Mouse (Mus musculus) adrenal gland, adult 18-20 months (tissue): ENCODE data around the gene Dhrs11. TPM values are rescaled to one million over a fixed set of nuclear protein-coding genes. Genes with fewer than 3 reads are reported as not detected.
A peak's percentile ranks its signal among the peaks of the same experiment; 100 is the strongest.

Experiments
- DNase-seq, 2 experiments: peaks; one replicate each; pipeline ENCODE4 v3.0.0; 2021 to 2022; ENCODE audit warnings: low spot score in 2 of 2
- total RNA-seq, 2 experiments: library from RNA; stranded (reverse); gene quantifications; 1 replicate in 1 of 2; 2 replicates in 1 of 2; pipeline ENCODE4 v1.2.3; 2021

Gene Dhrs11
- total RNA-seq, 2 experiments from 2014 or later = 41.5 to 53.6 TPM

DNA sequence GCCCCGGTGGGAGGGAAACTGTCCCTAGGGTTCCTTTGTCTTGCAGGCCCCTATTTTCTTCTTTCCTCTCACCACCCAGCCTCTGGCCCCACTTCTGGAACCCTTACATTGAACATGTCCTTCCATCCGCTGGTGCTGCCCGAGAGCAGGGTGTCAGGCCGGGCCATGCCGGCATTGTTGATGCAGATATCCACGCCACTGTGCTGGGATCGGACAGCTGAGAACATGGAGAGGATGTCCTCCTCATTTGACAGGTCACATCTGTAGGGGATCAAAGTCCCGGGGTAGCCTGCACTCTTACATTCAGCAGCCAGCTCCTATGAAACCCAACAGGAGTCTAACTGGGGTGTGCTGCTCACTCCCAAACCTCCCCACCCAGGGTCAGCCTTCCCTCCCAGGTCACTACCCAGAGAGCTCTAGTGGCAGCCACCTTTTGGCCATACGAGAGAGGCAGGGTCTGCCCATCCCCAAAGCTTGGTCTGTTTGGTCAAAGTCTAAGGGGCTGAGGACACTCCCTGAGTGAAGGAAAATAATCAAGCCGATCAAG lies 3.5 kb downstream of the Dhrs11 start:
- no peak for DNase-seq

DNA sequence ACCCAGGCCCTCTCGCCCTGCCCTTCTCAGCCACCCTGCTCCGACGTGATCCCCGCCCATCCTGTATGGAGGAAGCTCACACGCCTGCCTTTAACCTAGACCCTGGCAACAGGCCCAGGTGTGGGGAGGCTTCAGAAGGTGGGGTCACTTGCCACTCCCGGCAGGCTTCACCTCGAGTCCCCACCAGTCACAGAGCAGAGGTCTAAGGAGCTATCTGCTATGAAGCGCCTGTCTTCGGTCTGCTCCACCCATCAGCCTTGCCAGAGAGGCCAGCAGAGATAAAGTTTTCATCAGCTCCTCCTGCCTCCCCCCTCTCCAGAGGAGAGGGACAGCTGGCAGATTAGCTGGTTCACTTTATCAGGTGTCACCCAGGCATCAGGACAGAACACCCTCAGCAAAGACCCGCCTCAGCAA lies 5.3 kb downstream of the Dhrs11 start:
- DNase-seq = peak in 1 of 2 experiments; percentile 18

DNA sequence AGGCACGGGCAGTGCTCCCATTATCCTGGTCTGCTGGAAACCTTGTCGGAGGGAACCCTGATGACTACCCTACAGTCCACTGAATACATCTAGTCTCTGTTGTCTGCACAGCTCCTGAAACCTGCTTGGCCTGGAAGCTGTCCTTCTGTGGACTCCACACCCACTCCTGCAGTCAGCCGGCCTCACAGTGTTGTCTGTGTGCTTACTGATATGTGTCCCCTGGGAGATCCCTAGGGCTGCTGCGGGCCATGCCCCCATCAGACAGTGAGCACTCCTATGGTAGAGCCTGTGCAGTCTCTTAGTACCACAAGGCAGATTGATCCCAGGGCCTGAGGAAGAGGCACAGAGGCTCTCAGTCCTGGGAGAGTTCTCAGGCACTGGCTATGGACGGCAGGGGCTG lies 6.3 kb downstream of the Dhrs11 start:
- no peak for DNase-seq

DNA sequence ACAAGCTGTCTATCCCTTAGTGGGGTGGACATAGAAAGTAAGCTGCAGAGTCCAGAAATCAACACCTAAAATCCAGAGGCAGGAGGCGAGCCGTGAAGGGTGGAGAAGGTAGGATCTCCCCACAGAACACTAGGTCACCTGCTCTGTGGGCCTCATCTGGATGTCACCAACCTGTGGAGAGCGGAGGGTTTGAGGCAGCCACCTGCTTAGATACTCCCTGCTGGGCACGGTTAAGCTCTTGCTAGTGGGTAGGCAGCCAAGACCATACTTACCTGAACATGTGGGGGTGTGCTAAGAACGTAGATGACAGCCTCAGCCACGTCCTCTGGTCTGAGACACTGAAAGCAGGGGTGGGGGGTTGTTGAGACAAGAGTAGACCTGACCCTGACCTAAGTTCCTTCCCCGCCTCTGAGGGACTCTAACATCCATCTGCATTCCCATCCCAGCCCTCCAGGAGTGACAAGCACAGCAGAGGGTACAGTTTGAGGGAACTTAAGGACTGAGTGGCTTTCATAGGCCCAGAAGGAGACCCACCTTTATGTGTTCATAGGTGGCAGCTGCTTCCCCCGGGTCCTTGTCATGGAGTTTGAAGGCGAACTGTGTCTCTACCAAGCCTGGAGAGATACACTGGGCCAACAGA lies 7.5 kb downstream of the Dhrs11 start:
- DNase-seq = no peak

DNA sequence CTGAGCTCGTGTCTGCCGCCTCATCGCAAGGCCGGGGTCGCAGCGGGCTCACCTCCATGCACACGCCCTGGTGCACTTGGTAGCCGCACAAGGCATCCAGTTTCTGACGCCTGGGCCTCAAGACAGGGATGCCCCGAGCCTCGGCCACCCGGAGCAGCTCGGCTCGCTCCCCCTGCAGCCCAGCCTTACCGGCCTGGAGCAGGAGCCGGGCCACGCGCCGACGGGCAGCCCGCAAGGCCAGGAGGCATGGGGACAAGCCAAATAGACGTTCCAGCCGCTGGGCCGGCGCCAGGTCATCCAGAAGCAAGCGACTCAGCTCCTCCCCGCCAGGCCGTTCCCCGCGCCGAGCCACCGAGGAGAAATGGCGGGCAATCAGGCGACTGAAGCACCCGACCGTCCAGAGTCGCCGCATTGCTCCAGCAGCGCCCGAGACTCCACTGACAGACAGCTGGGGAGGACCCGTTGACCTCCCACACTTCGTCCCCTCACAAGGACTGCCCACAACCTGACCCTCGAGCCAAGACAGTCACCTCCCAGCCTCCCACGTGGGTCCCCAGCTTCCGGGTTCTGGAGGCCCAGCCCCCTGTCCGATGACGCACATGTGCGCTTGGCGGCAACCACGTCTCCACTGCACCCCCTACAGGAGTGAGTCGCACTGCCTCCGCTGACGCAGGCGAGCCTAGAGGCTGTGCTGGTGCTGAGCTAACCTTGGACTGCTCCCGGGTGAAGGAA lies 9.7 kb downstream of the Dhrs11 start, which contains the start of gene Mrm1:
Gene Mrm1 (minus strand): TSS at position 555 of the 732 bp plus-strand sequence.
- DNase-seq = peak; percentile 95

DNA sequence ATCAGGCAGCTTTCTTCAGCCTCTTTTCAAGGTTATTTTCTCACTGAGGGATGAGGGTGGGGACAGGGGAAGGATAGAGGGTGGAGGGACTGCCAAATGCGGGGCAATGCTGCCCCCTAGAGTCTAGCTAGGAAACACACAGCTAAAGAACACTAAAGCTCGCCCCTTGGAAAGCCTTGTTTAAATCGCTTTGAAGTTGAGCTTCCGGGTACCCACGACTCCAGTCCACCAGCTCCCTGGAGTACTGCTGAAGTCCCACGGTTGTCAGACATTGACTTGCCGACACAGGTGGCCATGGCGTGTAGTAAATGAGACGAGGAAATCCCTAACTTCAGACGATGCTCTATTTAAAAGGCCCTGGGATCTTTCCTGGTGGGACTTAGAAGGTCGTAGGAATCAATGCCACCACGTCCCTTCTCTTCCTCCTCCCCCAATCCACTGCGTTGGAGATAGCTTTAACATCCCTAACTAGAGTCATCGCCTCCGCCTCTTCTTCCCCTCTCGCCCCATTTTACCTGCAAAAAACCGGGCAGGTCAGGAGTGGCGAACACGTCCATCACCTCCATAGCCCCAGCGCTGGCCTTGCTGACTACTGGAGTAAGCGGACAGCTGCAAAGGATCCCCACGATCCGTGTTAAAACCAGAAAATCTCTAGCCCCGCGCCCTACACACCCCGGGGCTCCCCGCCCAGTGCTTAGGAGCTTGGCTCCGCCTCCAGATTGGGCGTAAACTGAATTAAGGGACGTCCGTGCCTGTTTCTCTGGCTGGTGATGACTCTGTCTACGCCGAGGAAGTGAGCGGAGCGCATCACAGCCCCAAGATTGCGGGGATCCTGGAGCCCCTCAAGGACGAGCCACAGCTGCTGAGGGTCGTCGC lies 10.5 kb downstream of the Dhrs11 start:
- DNase-seq = peak; percentile 76 to 79

DNA sequence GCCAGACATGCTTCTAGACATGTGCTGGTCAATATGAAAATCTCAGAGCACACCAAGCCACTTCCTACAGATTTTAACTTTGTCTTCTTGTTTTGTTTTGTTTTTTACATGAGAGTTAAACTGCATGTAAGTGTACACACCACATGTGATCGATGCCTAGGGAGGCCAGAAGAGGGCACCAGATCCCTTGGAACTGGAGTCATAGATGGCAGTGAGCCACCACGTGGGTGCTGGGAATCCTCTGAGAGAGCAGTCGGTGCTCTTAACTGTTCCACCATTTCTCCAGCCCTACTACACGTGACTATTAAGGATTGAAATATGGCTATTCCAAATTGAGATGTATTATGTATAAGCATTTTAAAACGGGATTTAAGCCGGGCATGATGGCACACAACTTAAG lies 11.4 kb downstream of the Dhrs11 start:
- DNase-seq = no peak

DNA sequence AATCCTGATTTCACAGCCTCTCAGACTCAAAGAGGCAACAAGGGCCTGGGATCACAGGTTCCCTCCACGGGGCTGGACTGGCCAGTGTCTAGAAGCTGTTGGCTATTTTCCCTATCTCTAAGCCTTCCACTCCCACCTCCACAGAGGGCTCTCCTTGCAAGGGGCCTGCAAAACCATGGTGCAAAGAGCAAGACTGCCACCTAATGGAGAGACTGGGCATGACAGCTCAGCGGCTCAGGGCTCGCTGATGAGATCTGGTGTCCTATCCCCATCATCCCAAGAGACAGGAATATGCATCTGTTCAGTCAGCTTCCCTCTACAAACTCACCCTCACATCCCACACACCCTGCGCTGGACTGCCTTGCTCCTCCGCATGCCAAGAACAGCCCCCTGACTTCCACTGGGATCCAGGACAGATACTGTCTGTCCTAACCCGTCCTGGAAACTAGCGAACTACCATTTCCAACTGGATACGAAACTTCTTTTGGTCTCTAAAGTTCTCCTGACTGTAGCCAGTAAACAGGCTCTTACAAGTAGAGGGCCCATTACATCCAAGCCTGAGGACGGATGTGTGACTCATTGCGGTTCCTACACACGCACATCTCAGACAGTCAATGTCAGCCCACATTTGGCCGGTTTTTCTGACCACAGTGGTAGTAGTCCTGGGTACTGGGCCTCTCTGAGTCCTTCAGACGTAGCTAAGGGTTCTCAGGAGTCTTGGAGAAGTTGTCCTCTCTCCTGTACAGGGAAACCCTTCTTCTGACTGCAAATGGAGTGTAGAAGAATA lies 14.9 kb downstream of the Dhrs11 start:
- DNase-seq = peak; percentile 61 to 74

DNA sequence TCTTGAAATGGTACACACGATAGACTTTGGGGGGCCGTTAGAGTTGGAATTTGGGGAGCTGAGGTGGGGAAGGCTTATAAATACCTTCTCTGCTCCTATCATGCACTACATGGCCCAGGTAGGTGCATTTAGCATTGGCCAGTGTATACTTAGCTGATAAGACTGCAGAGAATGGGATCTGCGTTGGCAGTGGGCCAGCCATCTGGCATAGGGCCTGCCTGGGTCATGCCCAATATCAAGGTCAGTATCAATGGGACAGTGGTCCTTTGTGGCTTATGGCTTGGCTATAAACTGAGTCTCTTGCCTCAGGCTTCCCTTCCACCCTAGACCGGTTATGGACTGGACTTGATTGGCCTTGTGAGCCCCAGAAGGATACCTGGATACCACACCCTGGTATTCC lies 24.4 kb downstream of the Dhrs11 start:
- no peak for DNase-seq

DNA sequence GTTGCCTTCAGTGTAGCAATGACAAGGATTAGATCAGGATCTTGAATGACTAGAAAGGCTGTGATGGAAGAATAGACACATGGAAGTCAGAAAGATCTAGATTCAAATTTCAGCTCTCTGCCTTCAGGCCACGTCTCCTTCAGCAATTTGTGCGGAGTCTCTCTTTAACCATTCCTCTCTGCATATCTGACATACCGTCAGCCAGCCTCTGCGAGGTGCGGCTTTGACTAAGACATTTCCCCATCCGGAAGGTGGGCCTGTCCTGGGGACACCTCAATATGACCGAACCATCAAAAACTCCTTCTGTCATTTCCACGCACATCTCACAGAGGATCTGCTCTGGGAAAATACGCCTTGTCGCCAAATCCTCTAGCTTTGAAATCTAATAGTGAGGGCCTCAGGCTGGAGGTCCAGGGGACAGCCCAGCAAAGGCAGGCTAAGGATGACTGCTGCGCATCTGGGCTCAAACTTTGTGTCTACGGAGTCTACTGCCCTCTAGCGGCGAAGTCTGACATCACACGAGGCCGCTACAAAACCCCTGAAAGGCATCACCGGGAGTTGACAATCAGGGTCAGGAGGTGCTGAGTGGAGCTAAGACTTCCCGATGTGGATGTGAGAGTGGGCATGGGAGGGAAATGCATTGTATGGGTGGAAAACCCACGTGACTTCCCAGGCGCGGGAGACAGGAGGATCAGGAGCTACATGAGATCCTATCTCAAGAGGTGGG lies 31.0 kb downstream of the Dhrs11 start:
- DNase-seq = peak; percentile 70 to 76

DNA sequence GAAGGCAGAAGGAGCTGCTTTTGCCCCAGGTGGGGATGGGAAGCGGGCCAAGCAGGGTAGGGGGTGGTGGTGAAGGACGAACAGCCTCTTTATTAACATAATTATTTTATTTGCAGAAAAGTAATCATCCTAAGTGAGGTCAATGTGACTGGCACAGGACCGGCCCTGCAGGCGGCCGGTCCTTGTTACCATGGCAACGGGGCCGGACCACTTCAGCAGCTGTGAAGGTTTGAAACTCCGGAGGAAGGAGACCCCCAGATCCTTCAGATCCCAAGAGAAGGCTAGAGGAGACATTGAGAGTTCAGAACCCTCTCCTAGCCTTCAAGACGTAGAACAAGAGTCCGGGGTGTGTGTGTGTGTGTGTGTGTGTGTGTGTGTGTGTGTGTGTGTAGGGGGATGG lies 31.8 kb downstream of the Dhrs11 start:
- DNase-seq = no peak

DNA sequence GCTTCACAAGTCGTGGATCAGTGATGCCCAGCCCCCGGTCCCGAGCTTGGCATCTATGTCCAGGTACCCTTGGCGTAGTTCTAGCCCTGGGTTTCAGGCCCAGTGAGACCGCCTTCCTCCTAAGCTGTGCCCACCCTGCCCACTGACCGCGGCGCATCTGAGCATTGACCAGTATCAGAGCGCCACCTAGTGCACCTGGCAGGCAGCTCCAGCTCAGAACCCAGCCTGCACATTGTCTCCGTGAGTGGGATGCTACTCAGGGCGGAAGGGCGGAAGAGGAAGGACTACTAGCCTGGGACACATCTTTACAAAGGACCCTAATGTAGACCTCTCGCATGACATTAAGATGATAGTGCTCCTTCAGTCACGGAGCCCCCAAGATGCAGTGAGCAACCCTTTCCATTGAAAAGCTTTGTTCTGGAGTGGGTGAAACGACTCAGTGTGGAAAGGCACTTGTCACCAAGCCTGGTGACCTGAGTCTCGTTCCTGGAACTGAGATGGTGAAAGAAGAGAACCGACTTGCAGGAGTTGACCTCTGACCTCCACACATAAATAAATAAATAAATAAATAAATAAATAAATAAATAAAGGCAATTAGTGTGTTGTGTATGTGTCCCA lies 34.2 kb downstream of the Dhrs11 start:
- DNase-seq = peak; percentile 63 to 65

DNA sequence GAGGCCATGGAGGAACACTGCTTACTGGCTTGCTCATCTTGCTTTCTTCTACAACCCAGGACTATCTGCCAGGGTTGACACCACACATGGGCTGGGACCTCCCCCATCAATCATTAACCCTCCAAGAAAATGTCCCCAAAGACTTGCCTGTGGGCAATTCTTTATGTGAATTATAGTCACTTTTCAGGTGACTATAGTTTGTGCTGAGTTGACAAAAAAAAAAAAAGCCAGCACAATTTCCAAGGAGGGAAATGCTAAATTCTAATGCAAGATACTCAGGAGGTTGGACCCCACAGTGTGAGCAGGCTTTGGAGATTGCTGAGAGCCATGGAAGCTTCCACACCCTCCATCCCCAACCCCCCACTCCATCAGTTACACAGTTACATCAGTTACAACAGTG lies 35.2 kb downstream of the Dhrs11 start:
- no peak for DNase-seq

DNA sequence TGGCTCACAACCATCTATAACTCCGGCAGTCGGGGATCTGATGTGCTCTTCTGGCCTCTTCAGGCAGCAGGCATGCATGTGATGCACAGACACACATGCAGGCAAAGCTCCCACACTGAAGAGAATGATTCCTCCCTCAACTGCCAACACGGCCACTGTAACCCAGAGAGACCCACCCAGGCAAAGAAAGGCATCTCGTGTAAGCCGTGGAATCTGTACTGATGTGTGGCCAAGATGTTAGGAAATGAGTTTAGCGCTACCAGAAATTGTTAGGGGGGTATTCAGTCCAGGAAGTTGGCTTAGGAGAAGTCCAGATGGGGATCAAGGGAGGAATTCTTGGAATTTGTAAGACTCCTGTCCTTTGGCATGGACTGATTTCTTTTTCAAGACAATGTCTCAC lies 38.4 kb downstream of the Dhrs11 start:
- no peak for DNase-seq

DNA sequence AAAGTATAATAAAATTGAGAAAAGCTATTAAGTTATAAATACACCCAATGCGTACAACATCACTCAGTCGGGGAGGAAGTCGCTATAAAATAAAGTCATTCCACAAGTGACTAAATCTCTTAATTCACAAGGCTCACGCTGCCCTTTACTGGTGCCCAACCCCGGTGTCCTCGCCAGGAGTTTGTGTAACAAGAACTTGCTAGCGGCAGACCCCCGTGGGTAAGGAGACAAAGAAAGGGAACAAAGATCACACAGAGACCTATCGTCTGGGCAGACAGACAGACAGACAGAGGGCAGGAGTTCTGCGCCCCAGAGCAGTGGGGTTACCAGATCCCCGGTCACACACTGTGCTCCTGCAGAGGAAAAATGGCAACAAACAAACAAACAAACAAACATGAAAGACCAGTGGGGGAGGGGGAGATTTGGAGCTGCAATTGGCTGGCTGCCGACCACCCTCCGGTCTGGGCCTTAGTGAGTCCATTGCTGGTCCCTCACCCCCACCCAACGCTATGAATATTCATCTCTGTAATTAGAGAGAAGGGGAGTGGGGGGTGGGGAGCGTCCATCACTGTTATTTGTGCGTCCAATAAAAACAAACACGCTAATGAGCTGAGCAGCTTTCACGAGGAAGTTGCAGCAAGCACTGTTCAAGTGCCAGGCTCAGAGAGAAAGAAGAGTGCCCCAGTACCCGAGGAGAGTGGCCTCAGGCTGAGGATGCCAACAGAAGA lies 48.5 kb downstream of the Dhrs11 start:
- DNase-seq = no peak

DNA sequence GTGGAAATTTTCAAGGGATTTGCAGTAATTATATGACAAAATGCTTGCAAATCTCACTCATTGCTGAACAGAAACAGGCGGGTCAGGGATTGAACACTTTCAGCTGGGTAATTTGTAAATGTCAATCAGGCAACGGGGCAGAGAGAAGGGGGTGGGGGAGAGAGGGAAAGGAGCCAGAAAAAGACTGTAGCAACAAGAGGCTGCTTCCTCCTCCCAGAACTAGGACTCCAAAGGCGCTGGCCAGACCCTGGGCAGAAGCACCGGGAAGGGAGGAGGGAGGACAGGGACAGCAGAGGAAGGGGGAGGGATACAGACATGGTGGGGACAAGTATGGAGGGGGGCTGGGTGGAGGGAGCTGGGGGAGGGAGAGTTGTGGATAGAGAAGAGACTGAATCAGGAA lies 53.2 kb downstream of the Dhrs11 start:
- no peak for DNase-seq

DNA sequence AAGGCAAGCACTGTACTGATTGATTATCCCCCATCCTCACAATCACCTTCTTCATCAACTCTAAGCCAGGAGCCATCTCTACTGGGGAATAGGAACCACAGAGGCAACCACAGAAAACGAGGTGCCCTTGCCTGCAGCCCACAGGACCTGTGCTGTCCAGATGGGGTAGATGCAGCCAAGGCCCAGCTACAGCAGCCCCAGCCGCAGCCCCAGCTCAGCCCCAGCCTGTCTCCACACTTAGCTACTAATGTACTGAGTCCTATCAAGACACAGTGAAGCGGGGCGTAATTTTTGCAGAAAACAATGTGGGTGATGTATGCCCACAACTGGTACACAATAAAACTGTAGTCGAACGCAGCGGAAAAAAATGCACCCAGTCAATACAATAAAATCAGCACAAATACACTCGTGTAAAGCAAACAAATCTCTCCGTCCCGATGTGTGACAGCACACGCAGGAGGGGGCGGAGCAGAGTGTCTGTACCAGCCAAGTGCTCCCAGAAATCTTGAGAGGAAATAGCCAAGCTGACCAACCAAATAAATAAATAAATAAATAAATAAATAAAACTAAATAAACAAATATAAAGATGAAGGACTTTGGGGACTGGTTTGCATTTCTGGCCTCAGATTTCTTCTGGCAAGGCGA lies 53.8 kb downstream of the Dhrs11 start:
- DNase-seq = no peak
